Comparison of ENCODE assay signal across 15 mouse cellular contexts in the genomic region with DNA sequence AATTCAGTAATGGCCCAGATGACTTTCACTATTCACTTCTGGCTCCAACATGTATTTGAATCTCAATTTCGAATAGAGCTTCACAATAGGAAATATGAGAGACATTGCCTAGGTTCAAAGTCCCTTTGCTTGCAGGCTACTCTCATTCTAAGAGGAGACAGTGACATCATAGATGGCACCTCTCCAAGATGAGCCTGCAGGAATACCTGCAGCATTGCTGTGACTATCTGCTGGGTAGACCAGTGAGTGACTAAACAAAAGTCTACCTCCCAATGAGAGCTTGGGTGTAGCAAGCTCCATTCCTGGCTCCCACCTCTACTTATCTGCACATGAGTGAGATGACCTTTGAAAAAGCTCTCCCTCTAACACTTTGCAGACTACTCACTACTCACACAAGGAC.
"Had no signal": no experiment of that assay in that cellular context is flagged by ENCODE, and none has a peak within 500 bp of the region (broad histone marks: within the 10 kb centered on the region; RNA-seq: fewer than 3 reads in every experiment).

No protein-coding gene starts in this region.

- H3K4me3 ChIP-seq: left cerebral cortex, adult 2 months; limb, embryonic 13.5 days; midbrain, embryonic 10.5 days; myocyte; neural tube, embryonic 15.5 days; stomach, embryonic 15.5 days had no signal

- H3K27me3 ChIP-seq: limb, embryonic 13.5 days; neural tube, embryonic 15.5 days; stomach, embryonic 15.5 days had no signal

- H3K4me1 ChIP-seq: limb, embryonic 13.5 days; midbrain, embryonic 10.5 days; stomach, embryonic 15.5 days had no signal

- H3K9me3 ChIP-seq: limb, embryonic 13.5 days; midbrain, embryonic 10.5 days; neural tube, embryonic 15.5 days; stomach, embryonic 15.5 days had no signal

- H3K9ac ChIP-seq: limb, embryonic 13.5 days; liver, embryonic 14.5 days; neural tube, embryonic 15.5 days; stomach, embryonic 15.5 days had no signal

- DNase-seq: kidney, postnatal 25 days; lung, adult 18-20 months; lung, postnatal 4 days; midbrain, embryonic 14.5 days; right cerebral cortex, adult 18-20 months; right cerebral cortex, postnatal 4 days; thymus, postnatal 4 days had no signal

- ATAC-seq: lung, postnatal 0 days had no signal

- H3K27ac ChIP-seq: left cerebral cortex, adult 2 months; limb, embryonic 13.5 days; liver, embryonic 14.5 days; midbrain, embryonic 10.5 days; neural tube, embryonic 15.5 days; stomach, embryonic 15.5 days had no signal

- H3K4me2 ChIP-seq: limb, embryonic 13.5 days; neural tube, embryonic 15.5 days; stomach, embryonic 15.5 days had no signal

- H3K36me3 ChIP-seq: limb, embryonic 13.5 days; midbrain, embryonic 10.5 days; neural tube, embryonic 15.5 days; stomach, embryonic 15.5 days had no signal
